Mouse (Mus musculus) small intestine, adult 2 months (tissue): ENCODE measurements around the gene Rhpn2.

Experiments
- CTCF ChIP-seq: fragments of 200-500 bp; IDR thresholded peaks from 2 replicates; pipeline ENCODE4 v1.5.1; 2012; ENCODE audit warnings: low read depth, mild to moderate bottlenecking, control low read depth, inconsistent platforms, low read length, moderate library complexity, mixed read lengths; ENCODE audit not compliant: insufficient replicate concordance, insufficient read length; ENCODE audit errors: extremely low read depth
- POLR2A ChIP-seq: fragments of 200-500 bp; IDR thresholded peaks from 2 replicates; pipeline ENCODE4 v1.6.1; 2012; ENCODE audit warnings: low read depth, mild to moderate bottlenecking, control low read depth, inconsistent platforms, low read length, moderate library complexity

GRCm38 (mm10) chr7:35362253-35362652, 28.3 kb downstream of the Rhpn2 start:
- TF ChIP-seq POLR2A, result no peak
- TF ChIP-seq CTCF, result no peak
